Mouse (Mus musculus) MEL (cell line): ENCODE results near the gene Cpne1.

Experiments used
- ELF1 ChIP-seq: IDR thresholded peaks from 2 replicates; pipeline ENCODE4 v1.6.1; 2014; ENCODE audit warnings: low read depth, mild to moderate bottlenecking, inconsistent platforms, low read length, improper control_type of control experiment, moderate library complexity
- NRF1 ChIP-seq: IDR thresholded peaks from 2 replicates; pipeline ENCODE4 v1.6.1; 2014; ENCODE audit warnings: low read depth, mild to moderate bottlenecking, inconsistent platforms, low read length, improper control_type of control experiment, moderate library complexity; ENCODE audit not compliant: poor library complexity, insufficient read depth, severe bottlenecking

GRCm38 (mm10) chr2:156073725-156074124 lies 38.0 kb downstream of the Cpne1 start:
- TF ChIP-seq NRF1 (no peak), ELF1 (no peak)
